Mouse (Mus musculus) midbrain, embryonic 15.5 days (tissue): ENCODE results near the gene Fv1. TPM values are rescaled to one million over a fixed set of nuclear protein-coding genes. Genes with fewer than 3 reads are reported as not detected.

Source experiments
- ATAC-seq: fragments of 200-750 bp; cut with Nextera tagmentation; replicated peaks from 2 replicates; pipeline ENCODE4 v1.8.0; 2017; ENCODE audit warnings: moderate TSS enrichment
- H3K27ac ChIP-seq: fragments of 300-500 bp; sonication (generic); 2 replicates; pipeline ENCODE4 v1.5.1; 2015; ENCODE audit warnings: mild to moderate bottlenecking, inconsistent platforms
- H3K27me3 ChIP-seq: fragments of 300-500 bp; sonication (generic); replicated peaks from 2 replicates; pipeline ENCODE4 v1.6.1; 2015; ENCODE audit warnings: inconsistent platforms
- H3K36me3 ChIP-seq: fragments of 300-500 bp; sonication (generic); replicated peaks from 2 replicates; pipeline ENCODE4 v1.6.1; 2015; ENCODE audit warnings: inconsistent platforms
- H3K4me1 ChIP-seq: fragments of 300-500 bp; sonication (generic); 2 replicates; pipeline ENCODE4 v1.6.1; 2015; ENCODE audit warnings: inconsistent platforms
- H3K4me2 ChIP-seq: fragments of 300-500 bp; sonication (generic); 2 replicates; pipeline ENCODE4 v1.6.1; 2015; ENCODE audit warnings: inconsistent platforms, mild to moderate bottlenecking, moderate library complexity
- H3K4me3 ChIP-seq: fragments of 300-500 bp; sonication (generic); 2 replicates; pipeline ENCODE4 v1.5.1; 2015; ENCODE audit warnings: mild to moderate bottlenecking, inconsistent platforms
- H3K9ac ChIP-seq: fragments of 300-500 bp; sonication (generic); 2 replicates; pipeline ENCODE4 v1.6.1; 2015; ENCODE audit warnings: mild to moderate bottlenecking, inconsistent platforms
- H3K9me3 ChIP-seq: fragments of 300-500 bp; sonication (generic); 2 replicates; pipeline ENCODE4 v1.6.1; 2016; ENCODE audit warnings: inconsistent platforms
- WGBS: fragments of 180-500 bp; shearing (Covaris S2); methylation state at CpG from one replicate; pipeline ENCODE4 v1.1.7; 2015; ENCODE audit warnings: mixed read lengths; 5-methylcytosine and 5-hydroxymethylcytosine counted together
- polyA plus RNA-seq: library from polyadenylated mRNA; unstranded; fragments of >200 nt; fragmentation: Nextera tagmentation; extraction: Ambion mirVana; gene quantifications from 2 replicates; pipeline ENCODE4 v1.2.1, GENCODE M21; 2015

The Fv1 gene
- polyA plus RNA-seq, 1 experiment from 2014 or later: 9.7 TPM

GRCm38 (mm10) chr4:147918459-147919121, 49.8 kb downstream of the Fv1 start:
- WGBS: 57% methylated on average over 7 of the region's 7 CpGs
- Histone ChIP-seq H3K9ac (no peak overlapping the region), H3K4me1 (no peaks in the 10 kb centered on the region), H3K4me2 (no peak overlapping the region), H3K9me3 (no peaks in the 10 kb centered on the region), H3K27me3 (no peaks in the 10 kb centered on the region), H3K36me3 (no peaks in the 10 kb centered on the region), H3K4me3 (no peak overlapping the region), H3K27ac (no peak overlapping the region)
- ATAC-seq: no peak

Other genes starting within 250 kb of the Fv1 start
- gene Zfp979, start 226.5 kb upstream of the Fv1 start, polyA plus RNA-seq: 1.8 and 2.1 TPM in 2 replicates
- gene Zfp534, start 166.4 kb upstream of the Fv1 start, polyA plus RNA-seq: not detected in 2 replicates
- 2.7 and 3.4 TPM in 2 replicates for gene Zfp984, start 59.2 kb upstream of the Fv1 start, polyA plus RNA-seq
- 7.5 and 7.6 TPM in 2 replicates for gene Zfp933, start 20.6 kb upstream of the Fv1 start, polyA plus RNA-seq
- gene Miip, start 163 bp upstream of the Fv1 start, polyA plus RNA-seq: 43.3 and 48.3 TPM in 2 replicates
- 101 and 104 TPM in 2 replicates for gene Mfn2, start 35.7 kb downstream of the Fv1 start, polyA plus RNA-seq
- 20.2 and 22.7 TPM in 2 replicates for gene Plod1, start 67.8 kb downstream of the Fv1 start, polyA plus RNA-seq
- gene 2510039O18Rik, start 71.9 kb downstream of the Fv1 start, polyA plus RNA-seq: 12.8 and 16.5 TPM in 2 replicates
- not detected in 2 replicates for gene Nppb, start 116.8 kb downstream of the Fv1 start, polyA plus RNA-seq
- gene Nppa, start 131.7 kb downstream of the Fv1 start, polyA plus RNA-seq: 3.6 and 6.4 TPM in 2 replicates
- 36.2 and 38.0 TPM in 2 replicates for gene Clcn6, start 169.8 kb downstream of the Fv1 start, polyA plus RNA-seq
- gene Mthfr, start 170.1 kb downstream of the Fv1 start, polyA plus RNA-seq: 23.2 and 24.8 TPM in 2 replicates
- gene Agtrap, start 219.1 kb downstream of the Fv1 start, polyA plus RNA-seq: 5.5 and 6.4 TPM in 2 replicates